Mouse (Mus musculus) CH12.LX (cell line): ENCODE results near the gene Rftn2. TPM values are rescaled to one million over a fixed set of nuclear protein-coding genes. Genes with fewer than 3 reads are reported as not detected.
A peak's percentile ranks its signal among the peaks of the same experiment; 100 is the strongest.

Experiments used
- DNase-seq: peaks from one replicate; pipeline ENCODE4 v3.0.0-alpha.2; 2013; ENCODE audit errors: extremely low read depth
- H3K27ac ChIP-seq: 2 replicates; pipeline ENCODE4 v1.5.1; 2012; ENCODE audit warnings: low read depth, mild to moderate bottlenecking, control low read depth, moderate library complexity; ENCODE audit not compliant: insufficient read depth
- H3K27me3 ChIP-seq: replicated peaks from 2 replicates; pipeline ENCODE3; 2012; ENCODE audit warnings: inconsistent platforms
- H3K36me3 ChIP-seq, 2 experiments: replicated peaks in 1 of 2; 2 replicates each; pipeline versions ENCODE3 to v1.6.1; 2012; ENCODE audit warnings: inconsistent platforms in 1 of 2, low read length in 1 of 2, mild to moderate bottlenecking in 1 of 2, mixed read lengths in 1 of 2, moderate library complexity in 1 of 2; ENCODE audit not compliant: control insufficient read depth in 1 of 2, insufficient read depth in 1 of 2
- H3K4me1 ChIP-seq, 2 experiments: 2 replicates each; pipeline ENCODE4 v1.6.1; 2012; ENCODE audit warnings: inconsistent platforms in 1 of 2, moderate library complexity in 1 of 2; ENCODE audit not compliant: insufficient read depth in 2 of 2, control insufficient read depth in 1 of 2
- H3K4me2 ChIP-seq: 2 replicates; pipeline ENCODE4 v1.6.1; 2012; ENCODE audit warnings: low read depth, mild to moderate bottlenecking, control low read depth; ENCODE audit not compliant: poor library complexity, insufficient read depth, severe bottlenecking
- H3K4me3 ChIP-seq, 3 experiments: fragments of 150-350 bp in 1 of 3; sonication (generic) in 1 of 3; replicated peaks in 1 of 3; 2 replicates each; pipeline versions ENCODE3 to v1.5.1; 2011 to 2012; ENCODE audit warnings: low read depth in 2 of 3, low read length in 2 of 3, mild to moderate bottlenecking in 2 of 3, moderate library complexity in 2 of 3, control low read depth in 1 of 3, improper control_type of control experiment in 1 of 3, inconsistent platforms in 1 of 3, mixed read lengths in 1 of 3; ENCODE audit not compliant: poor library complexity in 1 of 3
- H3K79me2 ChIP-seq: replicated peaks from 2 replicates; pipeline ENCODE4 v1.6.1; 2012; ENCODE audit warnings: mild to moderate bottlenecking, moderate library complexity; ENCODE audit not compliant: control insufficient read depth, poor library complexity, insufficient read depth, severe bottlenecking; ENCODE audit errors: extremely low read depth
- H3K9ac ChIP-seq: 2 replicates; pipeline ENCODE4 v1.6.1; 2012; ENCODE audit warnings: low read depth, mild to moderate bottlenecking, control low read depth, moderate library complexity; ENCODE audit not compliant: insufficient read depth
- H3K9me3 ChIP-seq: replicated peaks from 2 replicates; pipeline ENCODE3; 2012; ENCODE audit warnings: low read length, inconsistent platforms, mixed read lengths
- BHLHE40 ChIP-seq: IDR thresholded peaks from 2 replicates; pipeline ENCODE4 v1.6.1; 2011; ENCODE audit warnings: mild to moderate bottlenecking, low read depth, low read length, improper control_type of control experiment
- CTCF ChIP-seq, 2 experiments: IDR thresholded peaks in 1 of 2; conservative IDR thresholded peaks in 1 of 2; 2 replicates each; pipeline ENCODE4 v1.5.1; 2011 to 2012; ENCODE audit warnings: low read depth in 2 of 2, low read length in 2 of 2, improper control_type of control experiment in 1 of 2, inconsistent platforms in 1 of 2, mild to moderate bottlenecking in 1 of 2, moderate library complexity in 1 of 2
- EP300 ChIP-seq: IDR thresholded peaks from 2 replicates; pipeline ENCODE4 v1.6.1; 2011; ENCODE audit warnings: low read length, improper control_type of control experiment
- ETS1 ChIP-seq: conservative IDR thresholded peaks from 2 replicates; pipeline ENCODE4 v1.6.1; 2012; ENCODE audit warnings: low read depth, mild to moderate bottlenecking, inconsistent platforms, low read length, improper control_type of control experiment, moderate library complexity
- GABPA ChIP-seq: IDR thresholded peaks from 2 replicates; pipeline ENCODE4 v1.6.1; 2012; ENCODE audit warnings: low read depth, low read length, improper control_type of control experiment, inconsistent platforms; ENCODE audit not compliant: insufficient replicate concordance
- HCFC1 ChIP-seq: IDR thresholded peaks from 2 replicates; pipeline ENCODE4 v1.6.1; 2012; ENCODE audit warnings: low read depth, mild to moderate bottlenecking, inconsistent platforms, low read length, improper control_type of control experiment
- KAT2A ChIP-seq: IDR thresholded peaks from 2 replicates; pipeline ENCODE4 v1.6.1; 2012; ENCODE audit warnings: low read length, improper control_type of control experiment, inconsistent platforms; ENCODE audit not compliant: insufficient replicate concordance
- MXI1 ChIP-seq: IDR thresholded peaks from 2 replicates; pipeline ENCODE4 v1.6.1; 2011; ENCODE audit warnings: mild to moderate bottlenecking, low read depth, low read length, improper control_type of control experiment
- MYC ChIP-seq: IDR thresholded peaks from 2 replicates; pipeline ENCODE4 v1.6.1; 2011; ENCODE audit warnings: low read depth, mild to moderate bottlenecking, improper control_type of control experiment, low read length
- NELFE ChIP-seq: IDR thresholded peaks from 2 replicates; pipeline ENCODE4 v1.6.1; 2011; ENCODE audit warnings: low read depth, low read length, improper control_type of control experiment
- RAD21 ChIP-seq: IDR thresholded peaks from 2 replicates; pipeline ENCODE4 v1.6.1; 2011; ENCODE audit warnings: low read depth, mild to moderate bottlenecking, low read length, improper control_type of control experiment, moderate library complexity
- RCOR1 ChIP-seq: conservative IDR thresholded peaks from 2 replicates; pipeline ENCODE4 v1.6.1; 2012; ENCODE audit warnings: low read depth, mild to moderate bottlenecking, inconsistent platforms, low read length, improper control_type of control experiment
- SMC3 ChIP-seq: IDR thresholded peaks from 2 replicates; pipeline ENCODE4 v1.6.1; 2011; ENCODE audit warnings: low read depth, low read length, improper control_type of control experiment
- USF2 ChIP-seq: conservative IDR thresholded peaks from 2 replicates; pipeline ENCODE4 v1.6.1; 2011; ENCODE audit warnings: low read depth, low read length, improper control_type of control experiment
- ZC3H11A ChIP-seq: IDR thresholded peaks from 2 replicates; pipeline ENCODE4 v1.6.1; 2012; ENCODE audit warnings: low read depth, mild to moderate bottlenecking, inconsistent platforms, low read length, improper control_type of control experiment
- dilution Hi-C: fragments of 300-500 bp; cut with MboI; formaldehyde crosslinking; loops from 2 replicates; pipeline ENCODE4 v1.14.3; 2020; ENCODE audit warnings: low sequenced_read_pairs; ENCODE audit not compliant: extremely low pct_unique_long_range_greater_than_20kb, extremely low pct_ligation_motif_present
- in situ Hi-C: fragments of 300-500 bp; cut with MboI; formaldehyde crosslinking; loops from 3 replicates; pipeline ENCODE4 v1.14.3; 2019; ENCODE audit warnings: low sequenced_read_pairs, low pct_ligation_motif_present, low pct_unique_long_range_greater_than_20kb, mixed read lengths
- polyA plus RNA-seq: library from polyadenylated mRNA; unstranded; fragments of >175 nt; gene quantifications from 2 replicates; pipeline ENCODE4 v1.2.1, GENCODE M21; 2012; ENCODE audit warnings: low read depth; ENCODE audit not compliant: insufficient read length
- total RNA-seq, 2 experiments: library from RNA; depleted of rRNA; stranded (reverse); fragments of 300-350 nt in 1 of 2; fragments of >200 nt in 1 of 2; gene quantifications; 2 replicates each; pipeline ENCODE4 v1.2.3; 2012 to 2014

The Rftn2 gene
- total and polyA plus RNA-seq, 3 experiments, result 0.91 to 1.4 (median 1.1) TPM

GRCm38 (mm10) chr1:55144338-55144737, 82.2 kb downstream of the Rftn2 start:
- no peak overlapping the region for H3K4me3 ChIP-seq
- in situ Hi-C loops (no loop called here), dilution Hi-C loops (no loop called here)
- no peak overlapping the region; the same call in 1 of the 2 replicates for H3K27ac ChIP-seq
- H3K79me2 ChIP-seq, result peaks cover 17% of the 10 kb centered on the region
- no peaks in the 10 kb centered on the region for H3K4me1 ChIP-seq
- peaks cover 33 to 53% of the 10 kb centered on the region in 2 experiments for H3K36me3 ChIP-seq
- H3K9me3 ChIP-seq, result no peaks in the 10 kb centered on the region
- TF ChIP-seq MYC, result no peak
- no peak for TF ChIP-seq EP300
- no peak for TF ChIP-seq ETS1
- no peak for TF ChIP-seq RCOR1
- TF ChIP-seq GABPA, result no peak
- TF ChIP-seq HCFC1, result no peak
- no peak for TF ChIP-seq BHLHE40
- TF ChIP-seq ZC3H11A, result no peak
- TF ChIP-seq NELFE, result no peak
- no peak overlapping the region for H3K9ac ChIP-seq
- no peak overlapping the region for H3K4me2 ChIP-seq
- DNase-seq, result no peak
- H3K27me3 ChIP-seq, result no peaks in the 10 kb centered on the region

- Histone ChIP-seq H3K9me3 (no peaks in the 10 kb centered on the region), H3K4me3 (no peak overlapping the region)
- DNase-seq, result no peak
- TF ChIP-seq CTCF (conservative IDR thresholded peaks at IDR 0.05 in 1 of 2, IDR thresholded peaks at IDR 0.05 in 1 of 2; ENCODE audit: low read depth in 2 of 2, low read length in 2 of 2), result 0 out of 4 replicates have a peak, but pooled peaks of 1 of the 2 experiments have one; percentile 16
- TF ChIP-seq SMC3, result no peak
- TF ChIP-seq, all 38 proteins: peak for 1
- Histone ChIP-seq H3K36me3 (peaks cover 4 to 47% of the 10 kb centered on the region in 2 experiments), H3K4me1 (peaks cover 3 to 19% of the 10 kb centered on the region in 2 experiments), H3K79me2 (peaks cover 60% of the 10 kb centered on the region), H3K9ac (no peak overlapping the region), H3K27ac (no peak overlapping the region), H3K4me2 (no peak overlapping the region), H3K27me3 (no peaks in the 10 kb centered on the region)
- dilution Hi-C loops, result no loop called here
- in situ Hi-C loops, result no loop called here
These were observed 90.7 kb downstream of the Rftn2 start for GRCm38 (mm10) chr1:55135846-55136245.

GRCm38 (mm10) chr1:55134301-55134700, 92.3 kb downstream of the Rftn2 start:
- Histone ChIP-seq H3K36me3 (peaks cover 0 to 35% of the 10 kb centered on the region in 2 experiments), H3K27me3 (no peaks in the 10 kb centered on the region), H3K27ac (no peak overlapping the region), H3K79me2 (peaks cover 55% of the 10 kb centered on the region), H3K9ac (no peak overlapping the region), H3K4me3 (no peak overlapping the region), H3K9me3 (no peaks in the 10 kb centered on the region), H3K4me2 (no peak overlapping the region), H3K4me1 (peaks cover 3 to 29% of the 10 kb centered on the region in 2 experiments)
- no peak for DNase-seq
- no peak for TF ChIP-seq USF2
- TF ChIP-seq MXI1, result no peak
- no peak for TF ChIP-seq RAD21
- TF ChIP-seq KAT2A, result no peak
- in situ Hi-C loops (no loop called here), dilution Hi-C loops (no loop called here)
